Mouse (Mus musculus): Measurements from ENCODE around the gene Wnt10b. TPM values are rescaled to one million over a fixed set of nuclear protein-coding genes. Genes with fewer than 3 reads are reported as not detected.

Wnt10b gene
- polyA plus RNA-seq, 1 experiment = 0.15 TPM

- Histone ChIP-seq H3K27me3 (ENCODE audit: control insufficient read depth, insufficient read depth, low read length) (peaks cover 3% of the 10 kb centered on the region; the same call in 1 of the 2 replicates), H3K4me3 (replicated peaks; ENCODE audit: insufficient read depth, low read depth, low read length) (no peak overlapping the region), H3K27ac (ENCODE audit: insufficient read depth, low read length) (no peak overlapping the region), H3K4me1 (ENCODE audit: control insufficient read depth, insufficient read depth, low read length) (peaks cover 1% of the 10 kb centered on the region; the same call in 1 of the 2 replicates)
- TF ChIP-seq CTCF (IDR thresholded peaks at IDR 0.05; ENCODE audit: borderline replicate concordance, insufficient read depth, low read depth, low read length) (peak; percentile 46), POLR2A (IDR thresholded peaks at IDR 0.05; ENCODE audit: borderline replicate concordance, insufficient read depth, low read length) (no peak)
- no peak for DNase-seq
- 54% methylated on average over 7 of the region's 7 CpGs for WGBS
These were observed 7.8 kb upstream of the Wnt10b start for GRCm38 (mm10) chr15:98785744-98786143.

GRCm38 (mm10) chr15:98781166-98781565 is 3.2 kb upstream of the Wnt10b start:
- H3K4me1 ChIP-seq (ENCODE audit: control insufficient read depth, insufficient read depth, low read length) = no peaks in the 10 kb centered on the region
- H3K27me3 ChIP-seq (ENCODE audit: control insufficient read depth, insufficient read depth, low read length) = peaks cover 8% of the 10 kb centered on the region; the same call in 1 of the 2 replicates
- DNase-seq = no peak
- H3K4me3 ChIP-seq (replicated peaks; ENCODE audit: insufficient read depth, low read depth, low read length) = no peak overlapping the region
- 50% methylated on average over 6 of the region's 6 CpGs for WGBS
- TF ChIP-seq POLR2A (IDR thresholded peaks at IDR 0.05; ENCODE audit: borderline replicate concordance, insufficient read depth, low read length) (no peak), CTCF (IDR thresholded peaks at IDR 0.05; ENCODE audit: borderline replicate concordance, insufficient read depth, low read depth, low read length) (no peak)
- H3K27ac ChIP-seq (ENCODE audit: insufficient read depth, low read length) = no peak overlapping the region

- peaks cover 8% of the 10 kb centered on the region; the same call in 1 of the 2 replicates for H3K27me3 ChIP-seq (ENCODE audit: control insufficient read depth, insufficient read depth, low read length)
- H3K4me3 ChIP-seq (replicated peaks; ENCODE audit: insufficient read depth, low read depth, low read length) = no peak overlapping the region
- no peaks in the 10 kb centered on the region for H3K4me1 ChIP-seq (ENCODE audit: control insufficient read depth, insufficient read depth, low read length)
- DNase-seq = no peak
- WGBS = 20% methylated on average over 13 of the region's 13 CpGs
- H3K27ac ChIP-seq (ENCODE audit: insufficient read depth, low read length) = no peak overlapping the region
- TF ChIP-seq POLR2A (IDR thresholded peaks at IDR 0.05; ENCODE audit: borderline replicate concordance, insufficient read depth, low read length) (no peak), CTCF (IDR thresholded peaks at IDR 0.05; ENCODE audit: borderline replicate concordance, insufficient read depth, low read depth, low read length) (no peak)
These were observed 2.6 kb upstream of the Wnt10b start for GRCm38 (mm10) chr15:98780573-98780972.

- 17% methylated on average over 8 of the region's 8 CpGs for WGBS
- TF ChIP-seq CTCF (IDR thresholded peaks at IDR 0.05; ENCODE audit: borderline replicate concordance, insufficient read depth, low read depth, low read length) (no peak), POLR2A (IDR thresholded peaks at IDR 0.05; ENCODE audit: borderline replicate concordance, insufficient read depth, low read length) (no peak)
- DNase-seq = no peak
- no peak overlapping the region for H3K27ac ChIP-seq (ENCODE audit: insufficient read depth, low read length)
- H3K4me3 ChIP-seq (replicated peaks; ENCODE audit: insufficient read depth, low read depth, low read length) = no peak overlapping the region
- peaks cover 8% of the 10 kb centered on the region; the same call in 1 of the 2 replicates for H3K27me3 ChIP-seq (ENCODE audit: control insufficient read depth, insufficient read depth, low read length)
- no peaks in the 10 kb centered on the region for H3K4me1 ChIP-seq (ENCODE audit: control insufficient read depth, insufficient read depth, low read length)
These were observed 2.1 kb upstream of the Wnt10b start for GRCm38 (mm10) chr15:98780075-98780474.

GRCm38 (mm10) chr15:98778806-98779205 is 856 bp upstream of the Wnt10b start:
- H3K27ac ChIP-seq (ENCODE audit: insufficient read depth, low read length) = no peak overlapping the region
- H3K4me3 ChIP-seq (replicated peaks; ENCODE audit: insufficient read depth, low read depth, low read length) = no peak overlapping the region
- peaks cover 9% of the 10 kb centered on the region; the same call in 1 of the 2 replicates for H3K27me3 ChIP-seq (ENCODE audit: control insufficient read depth, insufficient read depth, low read length)
- 13% methylated on average over 11 of the region's 11 CpGs for WGBS
- no peaks in the 10 kb centered on the region for H3K4me1 ChIP-seq (ENCODE audit: control insufficient read depth, insufficient read depth, low read length)
- no peak for DNase-seq
- TF ChIP-seq POLR2A (IDR thresholded peaks at IDR 0.05; ENCODE audit: borderline replicate concordance, insufficient read depth, low read length) (no peak), CTCF (IDR thresholded peaks at IDR 0.05; ENCODE audit: borderline replicate concordance, insufficient read depth, low read depth, low read length) (no peak)

- 3% methylated on average over 25 of the region's 25 CpGs for WGBS
- Histone ChIP-seq H3K4me3 (replicated peaks; ENCODE audit: insufficient read depth, low read depth, low read length) (no peak overlapping the region), H3K27ac (ENCODE audit: insufficient read depth, low read length) (no peak overlapping the region), H3K27me3 (ENCODE audit: control insufficient read depth, insufficient read depth, low read length) (peaks cover 9% of the 10 kb centered on the region; the same call in 1 of the 2 replicates), H3K4me1 (ENCODE audit: control insufficient read depth, insufficient read depth, low read length) (no peaks in the 10 kb centered on the region)
- DNase-seq = no peak
- TF ChIP-seq CTCF (IDR thresholded peaks at IDR 0.05; ENCODE audit: borderline replicate concordance, insufficient read depth, low read depth, low read length) = no peak
These were observed 331 bp upstream of the Wnt10b start for GRCm38 (mm10) chr15:98778191-98778770.

- 12% methylated on average over 19 of the region's 19 CpGs for WGBS
- no peak overlapping the region for H3K27ac ChIP-seq (ENCODE audit: insufficient read depth, low read length)
- peaks cover 9% of the 10 kb centered on the region; the same call in 1 of the 2 replicates for H3K27me3 ChIP-seq (ENCODE audit: control insufficient read depth, insufficient read depth, low read length)
- no peak overlapping the region for H3K4me3 ChIP-seq (replicated peaks; ENCODE audit: insufficient read depth, low read depth, low read length)
- DNase-seq = no peak
- no peaks in the 10 kb centered on the region for H3K4me1 ChIP-seq (ENCODE audit: control insufficient read depth, insufficient read depth, low read length)
- TF ChIP-seq CTCF (IDR thresholded peaks at IDR 0.05; ENCODE audit: borderline replicate concordance, insufficient read depth, low read depth, low read length) (no peak), POLR2A (IDR thresholded peaks at IDR 0.05; ENCODE audit: borderline replicate concordance, insufficient read depth, low read length) (no peak)
These were observed 839 bp downstream of the Wnt10b start for GRCm38 (mm10) chr15:98777005-98777616.

Data from cerebellum, adult 2 months (tissue).